In the genomic region with DNA sequence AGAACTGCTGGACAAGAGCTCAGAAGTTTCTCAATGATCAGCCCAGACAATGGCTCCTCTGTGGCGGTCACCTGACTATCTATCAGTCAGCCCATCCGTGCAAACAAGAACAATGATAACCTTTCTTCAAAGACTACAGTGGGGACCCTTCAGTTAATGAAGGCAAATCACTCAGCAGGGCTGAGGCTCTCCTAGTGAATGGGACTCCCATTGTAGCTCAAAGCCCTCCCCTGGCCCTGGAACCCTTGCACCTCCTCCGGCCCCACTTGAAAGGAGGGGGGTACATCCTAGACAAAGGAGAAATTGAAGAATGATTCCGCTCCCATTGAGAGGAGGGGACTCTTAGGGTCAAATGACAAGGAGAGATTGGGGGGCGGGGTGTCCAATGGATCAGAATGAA, we compare ENCODE assay signal across 14 mouse cellular contexts.
DNase-seq lines count a peak whose midpoint lies in the region; ATAC-seq and TF ChIP-seq lines count a peak whose summit lies in the region.
"Had no signal": no experiment of that assay in that cellular context is flagged by ENCODE, and none has a peak within 500 bp of the region (broad histone marks: within the 10 kb centered on the region; RNA-seq: fewer than 3 reads in every experiment).

No protein-coding gene starts in this region.

- no peak overlapping the region for H3K9ac ChIP-seq in heart, embryonic 14.5 days (ENCODE audit: low read length)
- no peak overlapping the region for H3K9ac ChIP-seq in ES-E14 (ENCODE audit: insufficient read depth, low read depth, low read length, poor library complexity, severe bottlenecking)
- H3K9ac ChIP-seq in embryonic facial prominence, embryonic 12.5 days: no peak overlapping the region
- H3K9ac ChIP-seq in neural tube, embryonic 13.5 days: no peak overlapping the region
- H3K9ac ChIP-seq: hindbrain, embryonic 15.5 days had no signal

- ATAC-seq in heart, embryonic 14.5 days (ENCODE audit: insufficient number of reproducible peaks, insufficient read depth, low FRiP score, low read depth): no peak
- peak; percentile 41; the same call in 1 of the 2 replicates for ATAC-seq in embryonic facial prominence, embryonic 12.5 days (ENCODE audit: insufficient number of reproducible peaks, insufficient read depth, low FRiP score, low TSS enrichment)
- peak; percentile 41; the same call in 1 of the 2 replicates for ATAC-seq in neural tube, embryonic 13.5 days (ENCODE audit: low read depth)
- ATAC-seq: Patski had no signal

- no peak for DNase-seq in heart, adult 8-10 months (ENCODE audit: low spot score)
- peak; percentile 44 for DNase-seq in ES-E14 (ENCODE audit: low read depth, low spot score)
- no peak for DNase-seq in kidney, adult 9 months
- DNase-seq in left cerebral cortex, postnatal 25 days (ENCODE audit: low spot score in 2 of 2): no peak
- no peak for DNase-seq in testis, postnatal 14 days (ENCODE audit: low spot score)
- DNase-seq: adrenal gland, adult 8-10 months; kidney, postnatal 14 days; spleen, adult 18-20 months; thymus, adult 18-20 months had no signal

- intact Hi-C loops in left cerebral cortex, postnatal 25 days (cut with DNase I): no loop called here

- H3K4me1 ChIP-seq in heart, embryonic 14.5 days (ENCODE audit: control insufficient read depth in 2 of 2, insufficient read depth in 2 of 2, low read length in 2 of 2): peaks cover 5 to 10% of the 10 kb centered on the region in 2 experiments; a peak in 2 of 4 replicates
- H3K4me1 ChIP-seq in ES-E14 (ENCODE audit: control insufficient read depth in 2 of 2, insufficient read depth in 2 of 2, low read length in 2 of 2, poor library complexity in 1 of 2): peaks cover 12 to 19% of the 10 kb centered on the region in 2 experiments; a peak in 3 of 4 replicates
- peaks cover 16% of the 10 kb centered on the region; the same call in 1 of the 2 replicates for H3K4me1 ChIP-seq in embryonic facial prominence, embryonic 12.5 days
- H3K4me1 ChIP-seq in neural tube, embryonic 13.5 days (replicated peaks): peaks cover 31% of the 10 kb centered on the region
- H3K4me1 ChIP-seq: hindbrain, embryonic 15.5 days had no signal

- no peak overlapping the region for H3K4me3 ChIP-seq in heart, embryonic 14.5 days (ENCODE audit: control insufficient read depth in 1 of 2, insufficient read depth in 1 of 2, low read depth in 1 of 2, low read length in 2 of 2)
- H3K4me3 ChIP-seq in ES-E14 (ENCODE audit: insufficient read depth in 1 of 2, low read depth in 1 of 2, low read length in 2 of 2, poor library complexity in 1 of 2, severe bottlenecking in 1 of 2): no peak overlapping the region
- no peak overlapping the region for H3K4me3 ChIP-seq in embryonic facial prominence, embryonic 12.5 days
- H3K4me3 ChIP-seq in neural tube, embryonic 13.5 days: no peak overlapping the region
- H3K4me3 ChIP-seq: hindbrain, embryonic 15.5 days had no signal

- no peaks in the 10 kb centered on the region for H3K27me3 ChIP-seq in heart, embryonic 14.5 days (ENCODE audit: control insufficient read depth, insufficient read depth, low read length)
- H3K27me3 ChIP-seq in embryonic facial prominence, embryonic 12.5 days: no peaks in the 10 kb centered on the region
- H3K27me3 ChIP-seq in neural tube, embryonic 13.5 days: no peaks in the 10 kb centered on the region
- H3K27me3 ChIP-seq: hindbrain, embryonic 15.5 days; Patski had no signal

- H3K4me2 ChIP-seq in heart, embryonic 14.5 days (ENCODE audit: low read length): peak overlapping the region; percentile 13; the same call in 1 of the 2 replicates
- no peak overlapping the region for H3K4me2 ChIP-seq in embryonic facial prominence, embryonic 12.5 days (replicated peaks)
- H3K4me2 ChIP-seq in neural tube, embryonic 13.5 days: no peak overlapping the region
- H3K4me2 ChIP-seq: hindbrain, embryonic 15.5 days had no signal

- peaks cover 9% of the 10 kb centered on the region; the same call in 1 of the 2 replicates for H3K36me3 ChIP-seq in heart, embryonic 14.5 days (ENCODE audit: control insufficient read depth, insufficient read depth, low read length)
- H3K36me3 ChIP-seq in ES-E14 (ENCODE audit: control insufficient read depth, insufficient read depth, low read length, poor library complexity, severe bottlenecking): no peaks in the 10 kb centered on the region
- H3K36me3 ChIP-seq in embryonic facial prominence, embryonic 12.5 days: peaks cover 26% of the 10 kb centered on the region; the same call in 1 of the 2 replicates
- peaks cover 24% of the 10 kb centered on the region for H3K36me3 ChIP-seq in neural tube, embryonic 13.5 days
- H3K36me3 ChIP-seq: hindbrain, embryonic 15.5 days had no signal

- WGBS in heart, embryonic 14.5 days: 40% methylated on average over 5 of the region's 5 CpGs
- 37% methylated on average over 5 of the region's 5 CpGs for WGBS in embryonic facial prominence, embryonic 12.5 days
- WGBS in neural tube, embryonic 13.5 days: 21% methylated on average over 5 of the region's 5 CpGs

- in situ Hi-C loops in ES-E14 (cut with MboI; ENCODE audit: low sequenced_read_pairs in 2 of 2, unreplicated experiment in 2 of 2): no loop called here

- H3K27ac ChIP-seq in heart, embryonic 14.5 days (replicated peaks in 1 of 2; ENCODE audit: control insufficient read depth in 1 of 2, insufficient read depth in 1 of 2, low read depth in 2 of 2, low read length in 2 of 2): no peak overlapping the region
- no peak overlapping the region for H3K27ac ChIP-seq in ES-E14 (ENCODE audit: insufficient read depth, low read depth, low read length, poor library complexity, severe bottlenecking)
- H3K27ac ChIP-seq in embryonic facial prominence, embryonic 12.5 days: no peak overlapping the region
- no peak overlapping the region for H3K27ac ChIP-seq in neural tube, embryonic 13.5 days (replicated peaks)
- H3K27ac ChIP-seq: hindbrain, embryonic 15.5 days had no signal

- no peaks in the 10 kb centered on the region for H3K9me3 ChIP-seq in heart, embryonic 14.5 days (ENCODE audit: control insufficient read depth, low read length)
- H3K9me3 ChIP-seq in ES-E14 (ENCODE audit: control insufficient read depth, insufficient read depth, low read depth, low read length): no peaks in the 10 kb centered on the region
- H3K9me3 ChIP-seq in embryonic facial prominence, embryonic 12.5 days: no peaks in the 10 kb centered on the region
- no peaks in the 10 kb centered on the region for H3K9me3 ChIP-seq in neural tube, embryonic 13.5 days
- H3K9me3 ChIP-seq: hindbrain, embryonic 15.5 days had no signal

TF ChIP-seq in ES-E14, 5 proteins besides CTCF, POLR2A, EP300 and RAD21:
- TF ChIP-seq ZC3H11A (IDR thresholded peaks at IDR 0.05; ENCODE audit: borderline replicate concordance, low read depth, low read length) (no peak), HCFC1 (IDR thresholded peaks at IDR 0.05; ENCODE audit: borderline replicate concordance, insufficient read depth, low read length) (no peak), MAFK (IDR thresholded peaks at IDR 0.05; ENCODE audit: insufficient read depth, low read depth, low read length) (no peak), CHD2 (IDR thresholded peaks at IDR 0.05; ENCODE audit: low read depth, low read length) (no peak), ZNF384 (IDR thresholded peaks at IDR 0.05; ENCODE audit: low read depth, low read length) (no peak)
